Mouse (Mus musculus) CH12.LX (cell line): ENCODE data around the gene Asb16. TPM values are rescaled to one million over a fixed set of nuclear protein-coding genes. Genes with fewer than 3 reads are reported as not detected.

ENCODE experiments used
- DNase-seq: peaks from one replicate; pipeline ENCODE4 v3.0.0-alpha.2; 2013; ENCODE audit errors: extremely low read depth
- H3K27ac ChIP-seq: 2 replicates; pipeline ENCODE4 v1.5.1; 2012; ENCODE audit warnings: low read depth, mild to moderate bottlenecking, control low read depth, moderate library complexity; ENCODE audit not compliant: insufficient read depth
- H3K27me3 ChIP-seq: replicated peaks from 2 replicates; pipeline ENCODE3; 2012; ENCODE audit warnings: inconsistent platforms
- H3K36me3 ChIP-seq, 2 experiments: replicated peaks in 1 of 2; 2 replicates each; pipeline versions ENCODE3 to v1.6.1; 2012; ENCODE audit warnings: inconsistent platforms in 1 of 2, low read length in 1 of 2, mild to moderate bottlenecking in 1 of 2, mixed read lengths in 1 of 2, moderate library complexity in 1 of 2; ENCODE audit not compliant: control insufficient read depth in 1 of 2, insufficient read depth in 1 of 2
- H3K4me1 ChIP-seq, 2 experiments: 2 replicates each; pipeline ENCODE4 v1.6.1; 2012; ENCODE audit warnings: inconsistent platforms in 1 of 2, moderate library complexity in 1 of 2; ENCODE audit not compliant: insufficient read depth in 2 of 2, control insufficient read depth in 1 of 2
- H3K4me2 ChIP-seq: 2 replicates; pipeline ENCODE4 v1.6.1; 2012; ENCODE audit warnings: low read depth, mild to moderate bottlenecking, control low read depth; ENCODE audit not compliant: poor library complexity, insufficient read depth, severe bottlenecking
- H3K4me3 ChIP-seq, 3 experiments: fragments of 150-350 bp in 1 of 3; sonication (generic) in 1 of 3; replicated peaks in 1 of 3; 2 replicates each; pipeline versions ENCODE3 to v1.5.1; 2011 to 2012; ENCODE audit warnings: low read depth in 2 of 3, low read length in 2 of 3, mild to moderate bottlenecking in 2 of 3, moderate library complexity in 2 of 3, control low read depth in 1 of 3, improper control_type of control experiment in 1 of 3, inconsistent platforms in 1 of 3, mixed read lengths in 1 of 3; ENCODE audit not compliant: poor library complexity in 1 of 3
- H3K79me2 ChIP-seq: replicated peaks from 2 replicates; pipeline ENCODE4 v1.6.1; 2012; ENCODE audit warnings: mild to moderate bottlenecking, moderate library complexity; ENCODE audit not compliant: control insufficient read depth, poor library complexity, insufficient read depth, severe bottlenecking; ENCODE audit errors: extremely low read depth
- H3K9ac ChIP-seq: 2 replicates; pipeline ENCODE4 v1.6.1; 2012; ENCODE audit warnings: low read depth, mild to moderate bottlenecking, control low read depth, moderate library complexity; ENCODE audit not compliant: insufficient read depth
- H3K9me3 ChIP-seq: replicated peaks from 2 replicates; pipeline ENCODE3; 2012; ENCODE audit warnings: low read length, inconsistent platforms, mixed read lengths
- CHD1 ChIP-seq: IDR thresholded peaks from 2 replicates; pipeline ENCODE4 v1.6.1; 2012; ENCODE audit warnings: low read depth, low read length, improper control_type of control experiment, inconsistent platforms
- E2F4 ChIP-seq: IDR thresholded peaks from 2 replicates; pipeline ENCODE4 v1.6.1; 2011; ENCODE audit warnings: low read depth, low read length, improper control_type of control experiment; ENCODE audit not compliant: insufficient replicate concordance
- ELF1 ChIP-seq: IDR thresholded peaks from 2 replicates; pipeline ENCODE4 v1.6.1; 2014; ENCODE audit warnings: low read depth, mild to moderate bottlenecking, inconsistent platforms, low read length, improper control_type of control experiment
- EP300 ChIP-seq: IDR thresholded peaks from 2 replicates; pipeline ENCODE4 v1.6.1; 2011; ENCODE audit warnings: low read length, improper control_type of control experiment
- ETS1 ChIP-seq: conservative IDR thresholded peaks from 2 replicates; pipeline ENCODE4 v1.6.1; 2012; ENCODE audit warnings: low read depth, mild to moderate bottlenecking, inconsistent platforms, low read length, improper control_type of control experiment, moderate library complexity
- GABPA ChIP-seq: IDR thresholded peaks from 2 replicates; pipeline ENCODE4 v1.6.1; 2012; ENCODE audit warnings: low read depth, low read length, improper control_type of control experiment, inconsistent platforms; ENCODE audit not compliant: insufficient replicate concordance
- IRF4 ChIP-seq: IDR thresholded peaks from 2 replicates; pipeline ENCODE4 v1.6.1; 2014; ENCODE audit warnings: low read depth, mild to moderate bottlenecking, inconsistent platforms, low read length, improper control_type of control experiment
- JUN ChIP-seq: IDR thresholded peaks from 2 replicates; pipeline ENCODE4 v1.6.1; 2011; ENCODE audit warnings: low read depth, mild to moderate bottlenecking, low read length, improper control_type of control experiment, moderate library complexity; ENCODE audit not compliant: insufficient read depth
- KAT2A ChIP-seq: IDR thresholded peaks from 2 replicates; pipeline ENCODE4 v1.6.1; 2012; ENCODE audit warnings: low read length, improper control_type of control experiment, inconsistent platforms; ENCODE audit not compliant: insufficient replicate concordance
- MAFK ChIP-seq: IDR thresholded peaks from 2 replicates; pipeline ENCODE4 v1.6.1; 2011; ENCODE audit warnings: low read length, improper control_type of control experiment; ENCODE audit not compliant: insufficient replicate concordance
- MAX ChIP-seq: IDR thresholded peaks from 2 replicates; pipeline ENCODE4 v1.6.1; 2011; ENCODE audit warnings: low read length, improper control_type of control experiment
- MAZ ChIP-seq: IDR thresholded peaks from 2 replicates; pipeline ENCODE4 v1.6.1; 2012; ENCODE audit warnings: low read depth, mild to moderate bottlenecking, inconsistent platforms, low read length, improper control_type of control experiment, moderate library complexity
- MXI1 ChIP-seq: IDR thresholded peaks from 2 replicates; pipeline ENCODE4 v1.6.1; 2011; ENCODE audit warnings: mild to moderate bottlenecking, low read depth, low read length, improper control_type of control experiment
- POLR2AphosphoS2 ChIP-seq: IDR thresholded peaks from 2 replicates; pipeline ENCODE4 v1.6.1; 2011; ENCODE audit warnings: low read depth, low read length, improper control_type of control experiment
- RCOR1 ChIP-seq: conservative IDR thresholded peaks from 2 replicates; pipeline ENCODE4 v1.6.1; 2012; ENCODE audit warnings: low read depth, mild to moderate bottlenecking, inconsistent platforms, low read length, improper control_type of control experiment
- SIN3A ChIP-seq: IDR thresholded peaks from 2 replicates; pipeline ENCODE4 v1.6.1; 2012; ENCODE audit warnings: low read length, improper control_type of control experiment, inconsistent platforms
- SMC3 ChIP-seq: IDR thresholded peaks from 2 replicates; pipeline ENCODE4 v1.6.1; 2011; ENCODE audit warnings: low read depth, low read length, improper control_type of control experiment
- TBP ChIP-seq: conservative IDR thresholded peaks from 2 replicates; pipeline ENCODE4 v1.6.1; 2011; ENCODE audit warnings: low read depth, low read length, improper control_type of control experiment
- TCF12 ChIP-seq: IDR thresholded peaks from 2 replicates; pipeline ENCODE4 v1.6.1; 2014; ENCODE audit warnings: low read depth, mild to moderate bottlenecking, inconsistent platforms, low read length, improper control_type of control experiment
- USF1 ChIP-seq: IDR thresholded peaks from 2 replicates; pipeline ENCODE4 v1.6.1; 2014; ENCODE audit warnings: low read depth, mild to moderate bottlenecking, inconsistent platforms, low read length, improper control_type of control experiment
- ZC3H11A ChIP-seq: IDR thresholded peaks from 2 replicates; pipeline ENCODE4 v1.6.1; 2012; ENCODE audit warnings: low read depth, mild to moderate bottlenecking, inconsistent platforms, low read length, improper control_type of control experiment
- ZKSCAN1 ChIP-seq: IDR thresholded peaks from 2 replicates; pipeline ENCODE4 v1.6.1; 2012; ENCODE audit warnings: low read depth, inconsistent platforms, low read length, improper control_type of control experiment, borderline replicate concordance
- ZNF384 ChIP-seq: IDR thresholded peaks from 2 replicates; pipeline ENCODE4 v1.6.1; 2012; ENCODE audit warnings: low read depth, low read length, improper control_type of control experiment, inconsistent platforms
- dilution Hi-C: fragments of 300-500 bp; cut with MboI; formaldehyde crosslinking; loops from 2 replicates; pipeline ENCODE4 v1.14.3; 2020; ENCODE audit warnings: low sequenced_read_pairs; ENCODE audit not compliant: extremely low pct_unique_long_range_greater_than_20kb, extremely low pct_ligation_motif_present
- in situ Hi-C: fragments of 300-500 bp; cut with MboI; formaldehyde crosslinking; loops from 3 replicates; pipeline ENCODE4 v1.14.3; 2019; ENCODE audit warnings: low sequenced_read_pairs, low pct_ligation_motif_present, low pct_unique_long_range_greater_than_20kb, mixed read lengths
- polyA plus RNA-seq: library from polyadenylated mRNA; unstranded; fragments of >175 nt; gene quantifications from 2 replicates; pipeline ENCODE4 v1.2.1, GENCODE M21; 2012; ENCODE audit warnings: low read depth; ENCODE audit not compliant: insufficient read length
- total RNA-seq, 2 experiments: library from RNA; depleted of rRNA; stranded (reverse); fragments of 300-350 nt in 1 of 2; fragments of >200 nt in 1 of 2; gene quantifications; 2 replicates each; pipeline ENCODE4 v1.2.3; 2012 to 2014

The Asb16 gene
- total and polyA plus RNA-seq, 3 experiments = not detected

DNA sequence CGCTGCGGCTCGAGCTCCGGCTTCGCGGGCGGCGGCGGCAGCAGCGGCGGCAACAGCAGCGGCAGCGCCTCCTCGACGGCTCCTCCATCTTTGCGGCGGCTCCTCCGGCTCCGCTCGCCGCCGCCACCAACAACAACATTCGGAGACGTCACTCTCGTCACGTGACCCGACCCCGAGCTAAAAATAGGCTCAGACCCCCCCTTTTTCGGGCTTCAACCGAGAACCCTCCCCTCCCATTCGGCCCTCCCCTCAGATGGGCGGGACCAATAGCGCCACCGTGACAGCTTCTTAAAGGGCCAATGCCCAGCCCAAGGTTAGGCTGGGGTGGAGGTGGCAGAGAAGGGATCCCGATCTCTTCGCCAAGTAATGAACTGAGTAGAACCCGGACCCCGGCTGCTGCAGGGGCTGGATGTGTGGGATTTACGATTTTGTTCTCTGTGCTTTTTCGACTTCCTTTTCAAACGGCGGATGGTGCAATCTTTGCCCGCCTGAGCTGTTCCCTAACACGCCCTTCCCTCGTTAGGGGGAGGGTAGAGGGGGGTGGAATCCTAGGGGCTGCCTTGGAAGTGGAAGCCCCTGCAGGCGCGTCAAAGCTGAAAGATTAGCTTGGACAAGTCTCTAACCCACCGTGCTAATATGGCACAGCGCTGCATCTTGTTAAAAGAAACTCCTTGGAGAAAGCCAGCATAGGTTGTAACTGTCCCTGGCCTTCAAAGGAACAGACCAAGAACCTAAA lies 38.4 kb upstream of the Asb16 start, which contains the start of gene Hdac5 (continued):
- no peak for TF ChIP-seq SMC3
- TF ChIP-seq ZC3H11A = no peak
- no peak; the same call in 1 of the 2 replicates for TF ChIP-seq TCF12
- peak; percentile 62 for TF ChIP-seq ETS1
- TF ChIP-seq ZKSCAN1 = no peak
- peak; percentile 63; the same call in 1 of the 2 replicates for TF ChIP-seq MAX
- TF ChIP-seq MAZ = peak; percentile 95
- TF ChIP-seq POLR2AphosphoS2 = peak; percentile 41; the same call in 1 of the 2 replicates
- peak; percentile 38; the same call in 1 of the 2 replicates for TF ChIP-seq ELF1
- TF ChIP-seq GABPA = no peak; the same call in 1 of the 2 replicates
- TF ChIP-seq RCOR1 = 0 out of 2 replicates have a peak, but pooled peaks have one; percentile 58
- peak; percentile 86 for TF ChIP-seq SIN3A
- no peak for TF ChIP-seq KAT2A
- TF ChIP-seq CHD1 = no peak
- TF ChIP-seq ZNF384 = 0 out of 2 replicates have a peak, but pooled peaks have one; percentile 9
- TF ChIP-seq EP300 = peak; percentile 39
- TF ChIP-seq E2F4 = no peak
- TF ChIP-seq TBP = peak; percentile 57; the same call in 1 of the 2 replicates
- TF ChIP-seq JUN = no peak
- TF ChIP-seq MAFK = 0 out of 2 replicates have a peak, but pooled peaks have one; percentile 2

DNA sequence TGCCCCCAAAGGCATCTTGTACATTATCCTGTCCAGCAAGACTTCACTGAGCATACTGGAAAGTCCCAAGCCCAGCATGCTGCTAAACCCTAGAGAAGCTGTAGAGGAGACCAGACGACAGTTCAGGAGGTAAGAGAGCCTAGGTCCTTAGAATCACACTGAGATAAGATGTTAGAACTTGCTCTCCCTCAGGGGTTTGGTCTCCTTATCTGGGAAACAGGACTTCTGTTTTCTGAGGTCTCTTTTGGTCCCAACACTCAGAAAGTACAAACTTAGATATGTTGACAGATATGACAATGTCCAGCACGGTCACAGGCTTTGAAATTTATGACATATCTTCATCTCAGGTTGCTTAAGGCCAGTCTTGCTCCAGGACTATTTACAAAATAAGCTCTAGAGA lies 32.5 kb upstream of the Asb16 start:
- in situ Hi-C loops = no loop called here
- Histone ChIP-seq H3K4me2 (no peak overlapping the region), H3K4me1 (no peaks in the 10 kb centered on the region), H3K36me3 (no peaks in the 10 kb centered on the region), H3K9ac (no peak overlapping the region), H3K79me2 (no peaks in the 10 kb centered on the region), H3K9me3 (no peaks in the 10 kb centered on the region), H3K4me3 (no peak overlapping the region), H3K27ac (no peak overlapping the region), H3K27me3 (peaks cover 53% of the 10 kb centered on the region)
- no peak for DNase-seq
- no peak for TF ChIP-seq MXI1
- no peak for TF ChIP-seq RCOR1
- TF ChIP-seq USF1 = no peak
- TF ChIP-seq CHD1 = no peak
- TF ChIP-seq POLR2AphosphoS2 = no peak
- no peak for TF ChIP-seq MAX
- no peak for TF ChIP-seq IRF4
- no peak for TF ChIP-seq ETS1
- TF ChIP-seq KAT2A = no peak
- dilution Hi-C loops = no loop called here
